Mouse (Mus musculus) kidney, postnatal 4 days (tissue): ENCODE measurements around the gene Hist1h2bb.

Experiments
- DNase-seq, 2 experiments: peaks; one replicate each; pipeline ENCODE4 v3.0.0; 2021; ENCODE audit warnings: mixed read lengths in 2 of 2

Gene Hist1h2bb

DNA sequence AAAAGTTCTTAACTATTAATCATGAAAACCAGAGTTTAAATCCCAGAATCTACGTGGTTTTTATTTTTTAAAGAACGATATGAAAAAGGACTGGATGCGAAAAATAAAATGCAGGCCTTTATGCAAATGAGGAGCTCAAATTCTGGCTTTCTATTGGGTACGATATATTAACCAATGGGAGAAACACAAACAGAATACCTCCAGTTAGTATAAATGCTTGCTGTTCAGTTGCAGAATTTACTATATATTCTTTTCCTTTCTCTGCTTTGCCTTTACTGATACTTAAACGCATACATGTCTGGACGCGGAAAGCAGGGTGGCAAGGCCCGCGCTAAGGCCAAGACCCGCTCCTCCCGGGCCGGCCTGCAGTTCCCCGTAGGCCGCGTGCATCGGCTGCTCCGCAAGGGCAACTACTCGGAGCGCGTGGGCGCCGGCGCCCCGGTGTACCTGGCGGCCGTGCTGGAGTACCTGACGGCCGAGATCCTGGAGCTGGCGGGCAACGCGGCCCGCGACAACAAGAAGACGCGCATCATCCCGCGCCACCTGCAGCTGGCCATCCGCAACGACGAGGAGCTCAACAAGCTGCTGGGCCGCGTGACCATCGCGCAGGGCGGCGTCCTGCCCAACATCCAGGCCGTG is 4.4 kb downstream of the Hist1h2bb start, which contains the start of gene Hist1h2ab:
TSS of gene Hist1h2ab (plus strand) at position 288 of the 639 bp plus-strand sequence.
- peak; percentile 58 to 73 for DNase-seq

- DNase-seq, result no peak
Measured at GRCm38 (mm10) chr13:23751478-23751956, 5.0 kb downstream of the Hist1h2bb start.

DNA sequence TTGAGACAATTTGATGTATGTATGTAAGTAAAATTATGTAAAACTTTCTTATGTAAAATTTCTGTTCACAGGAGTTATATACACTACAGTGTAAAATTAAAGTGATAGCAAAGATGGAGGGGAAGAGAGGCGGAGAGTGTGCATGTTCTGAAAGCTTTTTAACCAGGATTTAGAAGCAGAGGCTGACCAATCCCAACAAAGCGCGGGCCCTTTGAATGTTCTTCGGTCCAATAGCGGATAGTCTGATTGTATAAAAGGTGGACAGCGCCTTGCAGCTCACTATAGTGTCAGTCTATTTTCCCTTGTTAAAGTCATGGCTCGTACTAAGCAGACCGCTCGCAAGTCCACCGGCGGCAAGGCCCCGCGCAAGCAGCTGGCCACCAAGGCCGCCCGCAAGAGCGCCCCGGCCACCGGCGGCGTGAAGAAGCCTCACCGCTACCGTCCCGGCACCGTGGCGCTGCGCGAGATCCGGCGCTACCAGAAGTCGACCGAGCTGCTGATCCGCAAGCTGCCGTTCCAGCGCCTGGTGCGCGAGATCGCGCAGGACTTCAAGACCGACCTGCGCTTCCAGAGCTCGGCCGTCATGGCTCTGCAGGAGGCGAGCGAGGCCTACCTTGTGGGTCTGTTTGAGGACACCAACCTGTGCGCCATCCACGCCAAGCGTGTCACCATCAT is 5.7 kb downstream of the Hist1h2bb start, which contains the start of gene Hist1h3b:
TSS of gene Hist1h3b (plus strand) at position 201 of the 675 bp plus-strand sequence.
- peak; percentile 96 for DNase-seq

- DNase-seq, result no peak
Measured at GRCm38 (mm10) chr13:23752742-23753172, 6.2 kb downstream of the Hist1h2bb start.

- DNase-seq, result no peak
Measured at GRCm38 (mm10) chr13:23753314-23754078, 7.0 kb downstream of the Hist1h2bb start.

- no peak for DNase-seq
Measured at GRCm38 (mm10) chr13:23755000-23755399, 8.5 kb downstream of the Hist1h2bb start.

GRCm38 (mm10) chr13:23756790-23757189 is 10.3 kb downstream of the Hist1h2bb start, which contains the start of gene Hist1h4b:
Gene Hist1h4b (plus strand): TSS chr13:23757013.
- DNase-seq, result peak; percentile 92 to 93

- DNase-seq, result peak in 1 of 2 experiments; percentile 56
Measured at GRCm38 (mm10) chr13:23757211-23757773, 10.8 kb downstream of the Hist1h2bb start.

DNA sequence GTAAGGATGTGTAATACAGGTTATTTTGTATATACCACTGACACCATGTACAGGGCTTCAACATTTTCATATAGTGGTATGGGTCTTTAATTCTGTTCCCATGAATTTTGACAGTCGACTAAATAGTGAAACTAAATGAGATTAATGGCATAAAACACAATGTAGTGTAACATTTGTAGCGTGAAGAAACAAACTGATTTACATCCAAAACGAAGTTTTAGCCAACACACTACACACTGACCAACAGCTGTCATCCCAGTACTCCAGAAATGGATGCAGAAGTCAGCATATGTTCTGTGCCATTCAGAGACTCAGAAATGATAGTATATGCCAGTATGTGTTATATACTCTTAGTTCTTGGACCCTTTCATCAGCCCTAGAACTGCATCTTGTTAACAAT is 11.4 kb downstream of the Hist1h2bb start:
- DNase-seq, result no peak

DNA sequence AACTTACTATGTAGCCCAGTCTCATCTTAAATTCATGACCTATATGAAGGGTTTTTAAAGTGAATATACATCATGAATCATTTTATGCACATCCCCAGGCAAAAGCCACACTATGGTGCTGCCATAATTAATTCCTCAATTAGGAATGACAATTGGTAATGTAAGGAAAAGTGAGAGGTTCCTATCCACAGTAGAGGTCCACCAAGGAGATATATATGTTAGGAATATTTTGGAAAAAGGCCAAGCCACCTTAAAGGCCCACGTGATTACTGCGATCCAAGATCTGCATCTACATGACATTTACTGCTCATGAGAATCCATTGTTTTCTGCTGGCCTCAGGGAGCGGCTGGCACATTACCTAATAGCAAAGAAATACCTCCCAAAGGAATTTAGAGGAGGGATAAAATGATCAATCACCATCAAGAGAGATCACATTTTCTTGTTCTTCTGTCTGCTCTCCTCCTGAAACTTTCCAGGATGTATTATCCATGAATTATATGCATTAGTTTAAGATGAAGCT is 12.8 kb downstream of the Hist1h2bb start:
- no peak for DNase-seq

DNA sequence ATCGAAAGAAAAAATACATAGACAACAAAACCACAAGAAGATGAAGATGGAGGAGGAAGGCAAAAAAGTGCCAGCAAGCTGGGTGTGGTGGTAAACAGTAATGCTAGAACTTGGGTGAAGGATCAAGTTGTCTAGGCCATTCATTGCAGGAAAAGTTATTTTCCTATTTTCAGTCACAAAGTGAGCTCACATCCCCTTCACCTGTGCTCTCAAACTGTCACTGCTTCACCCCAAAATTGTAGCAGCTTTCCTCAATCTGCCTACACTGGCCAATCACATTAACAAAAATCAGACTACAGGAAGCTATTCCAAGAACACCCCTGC is 13.3 kb downstream of the Hist1h2bb start:
- DNase-seq, result peak in 1 of 2 experiments; percentile 50

- DNase-seq, result peak in 1 of 2 experiments; percentile 46
Measured at GRCm38 (mm10) chr13:23760240-23760971, 13.9 kb downstream of the Hist1h2bb start.

- DNase-seq, result peak; percentile 99
Measured at GRCm38 (mm10) chr13:23760972-23761864, 14.7 kb downstream of the Hist1h2bb start, which contains the start of gene Hist1h4a. Gene Hist1h4a (minus strand): TSS chr13:23761230.

- DNase-seq, result peak; percentile 58 to 75
Measured at GRCm38 (mm10) chr13:23761871-23762821, 15.6 kb downstream of the Hist1h2bb start, which contains the start of gene Hist1h3a. Gene Hist1h3a (minus strand): TSS chr13:23762386.

DNA sequence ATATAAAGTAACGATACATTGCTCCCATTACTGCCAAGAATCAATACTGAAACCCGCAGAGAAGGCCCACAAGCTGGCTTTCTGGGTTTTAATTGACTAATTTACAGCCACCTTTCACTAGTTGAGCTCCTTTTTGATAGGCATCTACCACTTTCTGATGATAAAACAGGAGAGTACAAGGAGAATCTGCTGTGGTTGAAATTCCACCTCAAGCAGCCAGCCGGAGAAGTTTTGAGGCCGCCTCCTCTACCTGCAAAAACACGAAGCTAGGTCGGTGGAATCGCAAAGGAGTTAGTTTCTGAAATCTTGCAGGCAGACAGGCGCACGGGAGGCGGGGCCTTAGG is 16.7 kb downstream of the Hist1h2bb start:
- DNase-seq, result no peak

GRCm38 (mm10) chr13:23763586-23764323 is 17.2 kb downstream of the Hist1h2bb start, which contains the start of gene Hist1h1a:
Gene Hist1h1a (plus strand): TSS chr13:23763666.
- DNase-seq, result peak; percentile 88 to 93

GRCm38 (mm10) chr13:23764324-23765171 is 18.0 kb downstream of the Hist1h2bb start:
- DNase-seq, result no peak

- DNase-seq, result no peak
Measured at GRCm38 (mm10) chr13:23765172-23765513, 18.6 kb downstream of the Hist1h2bb start.
